Mouse (Mus musculus) urinary bladder, postnatal 4 days (tissue): ENCODE data around the gene Lmo7.

ENCODE experiments used
- DNase-seq, 2 experiments: peaks; one replicate each; pipeline ENCODE4 v3.0.0; 2021 to 2022; ENCODE audit warnings: low spot score in 2 of 2

Gene Lmo7

DNA sequence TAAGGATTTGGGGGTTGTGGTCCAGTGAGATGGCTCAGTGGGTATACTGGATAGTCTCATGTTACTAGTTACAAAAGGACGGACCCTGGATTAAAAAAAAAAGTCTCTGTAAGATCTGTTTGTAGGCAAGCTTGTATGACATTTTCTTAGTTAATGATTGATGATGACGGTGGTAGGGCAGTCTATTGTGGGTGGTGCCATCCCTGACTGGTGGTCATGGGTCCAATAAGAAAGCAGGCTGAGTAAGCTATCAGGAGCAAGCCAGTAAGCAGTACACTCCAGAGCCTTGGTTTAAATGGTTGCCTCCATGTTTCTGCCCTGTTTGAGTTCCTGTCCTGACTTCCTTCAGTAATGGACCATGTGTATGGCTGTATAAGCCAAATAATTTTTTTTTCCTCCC, 106.6 kb downstream of the Lmo7 start:
- no peak for DNase-seq

DNA sequence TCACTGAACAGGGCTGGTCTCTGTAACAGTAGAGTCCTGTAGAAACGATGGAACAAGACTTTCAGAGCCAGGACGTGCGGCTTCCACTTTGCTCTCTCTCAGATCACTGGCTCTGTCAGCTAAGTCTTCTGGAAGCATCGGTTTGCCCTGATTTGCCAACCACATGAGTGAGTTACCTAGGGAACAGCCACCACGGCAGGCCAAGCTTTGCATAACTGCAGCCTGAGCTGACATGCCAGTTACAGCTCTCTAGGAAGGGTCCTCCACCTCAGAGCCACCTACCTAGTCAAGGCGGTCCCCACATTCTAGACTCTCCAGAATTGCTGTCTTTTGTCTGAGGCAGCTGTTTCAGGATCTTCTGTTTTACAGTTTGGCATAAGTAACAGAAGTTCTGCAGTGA, 107.4 kb downstream of the Lmo7 start:
- no peak for DNase-seq

DNA sequence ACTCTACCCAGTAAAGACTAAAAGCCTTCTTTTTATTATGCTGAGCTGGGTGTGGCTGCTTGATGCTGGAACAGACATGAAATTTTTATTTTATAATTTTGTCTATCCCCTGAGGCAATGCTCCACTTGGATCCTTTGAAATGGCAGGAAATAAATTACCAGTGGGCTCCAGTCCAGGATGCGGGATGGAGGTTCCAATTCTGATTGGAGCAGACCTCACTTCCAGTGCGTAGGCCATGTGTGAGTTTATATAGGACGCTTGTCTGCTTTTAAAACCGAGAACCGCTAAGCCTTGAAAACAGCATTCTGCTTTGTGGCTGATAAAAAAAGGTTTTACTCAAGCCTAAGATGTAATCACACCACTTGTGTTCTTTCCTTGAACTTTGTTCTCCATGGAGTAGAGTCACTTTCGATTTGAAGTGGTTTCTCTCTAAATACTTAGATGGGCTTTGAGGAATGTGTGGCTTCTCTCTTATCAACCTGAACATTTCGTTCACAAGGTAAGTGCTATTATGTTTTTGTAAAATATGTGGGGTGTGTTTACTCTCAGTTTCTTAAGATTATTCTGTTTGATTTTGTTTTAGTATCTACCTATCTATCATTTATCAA, 108.6 kb downstream of the Lmo7 start:
- no peak for DNase-seq

- peak in 1 of 2 experiments; percentile 51 for DNase-seq
Measured at GRCm38 (mm10) chr14:101839771-101840731, 110.3 kb downstream of the Lmo7 start.

DNA sequence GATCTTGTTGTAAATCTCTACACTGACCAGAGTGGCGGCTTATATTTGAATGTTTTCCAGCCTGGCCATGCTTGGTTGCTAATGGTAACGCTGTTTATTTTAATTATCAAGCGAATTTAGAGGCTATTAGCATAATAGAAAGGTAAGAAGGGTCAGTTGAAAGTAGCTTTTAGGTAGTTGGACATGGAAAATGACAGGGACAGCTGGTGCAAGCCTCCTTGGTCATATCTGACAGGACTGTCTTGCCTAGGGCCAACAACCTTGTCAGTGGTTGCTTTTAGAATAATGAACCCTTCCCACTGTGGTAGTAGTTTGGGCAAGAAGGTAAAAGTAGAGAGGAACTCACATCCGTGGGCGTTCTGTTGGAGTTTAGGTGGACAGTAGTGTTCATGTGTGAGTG, 111.5 kb downstream of the Lmo7 start:
- no peak for DNase-seq

- DNase-seq = no peak
Measured at GRCm38 (mm10) chr14:101842521-101842920, 112.8 kb downstream of the Lmo7 start.

DNA sequence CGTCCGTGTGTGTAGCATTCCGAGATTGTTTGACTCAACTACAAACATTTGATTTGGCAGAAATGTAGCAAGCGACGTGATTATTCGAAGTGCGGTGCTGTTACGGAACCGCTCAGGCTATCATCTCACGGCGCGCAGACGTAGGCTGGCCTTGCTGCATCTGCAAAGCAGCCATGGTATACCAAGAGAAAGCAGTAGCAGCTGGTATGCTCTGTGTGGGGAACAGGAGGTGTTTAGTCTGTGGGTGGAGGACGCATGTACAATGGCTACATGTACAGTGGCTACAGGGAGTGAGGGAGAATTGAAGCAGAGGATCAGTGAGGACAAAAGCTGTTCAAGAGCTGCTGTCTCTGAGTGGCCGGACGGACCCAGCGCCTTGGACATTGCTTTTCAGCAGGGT, 113.7 kb downstream of the Lmo7 start:
- DNase-seq = no peak

DNA sequence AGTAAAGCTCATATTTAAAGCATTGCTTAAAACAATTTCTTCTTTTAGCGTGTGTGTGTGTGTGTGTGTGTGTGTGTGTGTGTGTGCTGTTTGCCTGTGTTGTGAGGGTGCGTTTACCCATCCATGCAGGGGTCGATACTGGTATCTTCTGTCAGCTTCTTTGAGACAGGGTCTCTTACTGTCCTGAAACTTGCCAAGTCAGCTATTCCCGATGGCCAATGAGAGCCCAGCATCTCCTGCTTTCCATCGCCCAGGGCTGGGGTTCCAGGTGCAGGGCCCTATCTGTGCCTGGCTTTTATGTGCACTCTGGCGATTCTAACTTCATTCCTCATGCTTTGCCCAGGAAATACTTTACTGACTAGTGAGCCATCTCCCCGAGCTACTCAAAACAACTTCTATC, 114.7 kb downstream of the Lmo7 start:
- no peak for DNase-seq

DNA sequence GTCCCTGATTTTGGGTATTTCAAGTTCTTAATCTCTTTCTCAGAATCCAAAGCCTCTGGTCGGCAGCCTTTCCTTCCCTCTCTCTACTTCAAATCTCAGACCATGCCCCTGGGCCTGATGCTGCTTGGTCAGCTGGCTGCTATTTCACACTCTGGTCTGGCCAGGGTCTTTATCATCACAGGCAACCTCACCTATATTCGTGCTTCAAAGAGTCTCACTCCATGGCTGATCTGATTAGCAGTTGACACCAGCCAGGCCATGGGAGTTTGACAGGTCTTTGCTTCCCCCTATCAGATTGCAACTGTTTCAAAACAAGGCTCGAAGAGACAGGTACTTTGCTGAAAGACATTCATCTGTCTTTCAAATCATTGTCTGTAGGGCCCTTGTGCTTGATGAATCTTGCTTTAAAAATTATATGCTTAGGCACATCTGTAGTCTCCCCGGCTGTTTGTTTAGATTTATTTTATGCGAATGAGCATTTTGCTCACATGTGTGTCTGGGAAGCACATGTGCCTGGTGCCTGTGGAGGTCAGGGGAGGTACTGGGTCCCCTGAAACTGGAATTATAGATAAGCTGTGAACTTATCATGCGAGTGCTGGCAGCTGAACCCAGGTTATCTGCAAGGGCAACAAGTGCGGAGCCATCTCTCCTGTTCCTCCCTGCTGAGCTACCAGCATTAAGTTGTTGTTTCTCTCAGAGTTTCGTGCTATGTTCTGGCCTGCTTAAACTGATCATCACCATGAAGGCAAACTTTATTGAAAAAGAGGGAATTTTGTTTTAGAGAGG, 116.5 kb downstream of the Lmo7 start:
- no peak for DNase-seq

DNA sequence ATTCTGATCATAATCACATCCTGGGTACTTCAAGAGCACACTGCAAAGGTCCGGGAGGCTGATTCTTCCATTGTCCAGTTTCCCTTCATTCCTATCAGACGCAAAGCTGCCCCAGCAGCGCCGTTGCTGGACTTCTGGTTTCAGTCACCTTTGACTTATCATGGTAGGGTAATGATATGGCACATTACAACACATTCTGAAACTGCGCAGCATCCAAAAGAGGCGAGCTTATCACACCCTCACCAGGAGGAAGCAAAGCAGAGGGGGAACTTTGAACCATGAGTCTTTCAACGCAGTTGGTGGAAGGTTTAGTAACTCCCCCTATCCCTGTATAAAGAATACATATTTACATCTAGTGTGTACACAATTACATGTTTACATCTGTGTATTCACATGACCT, 117.8 kb downstream of the Lmo7 start:
- no peak for DNase-seq

DNA sequence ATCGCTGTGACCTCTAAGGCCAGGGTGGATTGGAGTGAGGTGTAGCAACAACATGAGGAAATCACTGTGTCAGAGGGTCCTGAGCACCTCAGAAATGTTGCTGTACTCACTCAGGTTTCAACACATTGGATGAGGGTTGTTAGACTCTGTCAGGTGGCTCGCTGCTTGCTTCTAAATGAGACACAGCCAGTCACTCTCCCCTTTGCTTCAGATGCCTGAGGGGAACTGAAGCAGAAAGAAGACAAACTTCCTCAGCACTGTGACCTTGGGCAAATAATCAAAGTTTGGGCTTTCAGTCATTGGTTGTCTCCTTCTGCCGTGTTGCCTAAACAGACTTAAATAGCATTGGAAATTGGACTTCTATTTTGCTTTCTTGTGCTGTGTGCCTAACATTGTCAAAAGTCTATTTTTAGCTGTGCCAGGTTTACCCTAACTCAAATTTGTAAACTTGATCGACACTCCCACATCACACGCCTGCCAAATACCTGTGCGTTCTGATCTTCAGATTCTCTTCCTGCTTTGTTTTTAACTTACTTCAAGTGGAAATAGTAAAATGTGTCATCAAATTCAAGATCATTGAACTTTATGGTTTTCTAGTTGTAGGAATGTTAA, 122.9 kb downstream of the Lmo7 start:
- no peak for DNase-seq

DNA sequence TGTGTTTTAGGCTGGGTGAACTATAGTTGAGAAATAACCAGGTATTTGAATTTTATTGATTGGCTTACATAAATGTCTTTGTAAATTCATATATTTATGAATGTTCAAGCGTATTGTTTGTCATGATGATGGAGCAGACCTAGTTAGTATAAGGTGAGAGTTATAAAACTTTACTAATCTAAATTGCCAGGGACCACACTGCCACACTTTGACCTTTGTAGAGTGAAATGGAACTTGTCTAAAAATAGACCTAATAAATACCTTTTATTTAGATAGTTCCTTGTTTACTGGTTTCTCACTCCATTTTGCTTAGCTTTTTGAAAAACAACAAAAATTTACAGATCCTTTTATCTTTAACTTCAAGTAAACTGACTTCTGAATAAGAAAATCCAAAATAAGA, 123.5 kb downstream of the Lmo7 start:
- no peak for DNase-seq

DNA sequence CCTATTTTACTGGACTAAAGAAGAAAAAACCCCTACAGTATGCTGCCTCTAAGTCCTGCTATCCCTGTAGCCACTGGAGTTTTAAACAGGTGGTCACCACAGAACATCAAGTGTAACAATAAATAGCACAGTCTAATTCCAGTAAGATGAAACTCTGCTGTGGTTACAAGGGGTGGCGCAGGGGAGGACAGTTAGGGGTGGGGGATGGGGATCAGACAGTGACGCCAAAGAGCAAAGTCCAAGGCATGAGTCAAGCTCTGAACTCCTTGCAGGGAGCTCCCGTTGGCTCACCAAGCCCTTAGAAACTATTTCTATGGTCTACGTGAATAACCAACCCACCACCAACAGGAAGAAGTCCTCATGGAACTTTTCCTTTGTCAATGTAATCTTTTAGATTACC, 124.0 kb downstream of the Lmo7 start:
- no peak for DNase-seq

- DNase-seq = no peak
Measured at GRCm38 (mm10) chr14:101854226-101854625, 124.5 kb downstream of the Lmo7 start.

DNA sequence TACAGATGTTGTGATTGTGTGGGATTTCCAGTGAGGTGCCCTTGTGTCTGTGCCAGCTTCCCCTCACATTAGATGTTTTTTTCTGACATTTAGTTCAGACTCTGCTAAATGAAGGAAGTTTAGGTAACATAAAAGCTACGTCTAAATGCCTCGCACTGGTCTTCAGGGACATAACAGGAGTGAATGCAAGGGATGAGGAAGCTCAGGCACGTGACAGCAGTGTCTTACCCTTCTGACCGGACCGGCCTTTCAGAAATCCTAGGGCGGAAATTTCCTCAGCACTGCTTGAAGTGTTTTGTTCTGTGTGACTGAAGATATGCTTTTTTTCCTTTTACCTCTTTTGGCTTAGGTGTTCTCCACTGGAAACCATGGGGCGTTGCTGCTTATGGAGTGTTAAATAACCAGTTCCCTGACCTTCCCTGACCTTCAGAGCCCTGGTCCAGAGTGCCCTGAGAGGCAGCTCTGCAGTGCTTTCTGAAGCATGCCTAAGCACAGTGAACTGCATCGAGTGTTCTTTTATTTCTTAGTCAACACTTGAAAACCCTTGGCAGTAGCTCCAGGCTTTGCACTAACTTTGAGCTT, 129.6 kb downstream of the Lmo7 start:
- DNase-seq = no peak

- no peak for DNase-seq
Measured at GRCm38 (mm10) chr14:101862088-101862487, 132.3 kb downstream of the Lmo7 start.

GRCm38 (mm10) chr14:101867071-101867733, 137.4 kb downstream of the Lmo7 start:
- DNase-seq = no peak

DNA sequence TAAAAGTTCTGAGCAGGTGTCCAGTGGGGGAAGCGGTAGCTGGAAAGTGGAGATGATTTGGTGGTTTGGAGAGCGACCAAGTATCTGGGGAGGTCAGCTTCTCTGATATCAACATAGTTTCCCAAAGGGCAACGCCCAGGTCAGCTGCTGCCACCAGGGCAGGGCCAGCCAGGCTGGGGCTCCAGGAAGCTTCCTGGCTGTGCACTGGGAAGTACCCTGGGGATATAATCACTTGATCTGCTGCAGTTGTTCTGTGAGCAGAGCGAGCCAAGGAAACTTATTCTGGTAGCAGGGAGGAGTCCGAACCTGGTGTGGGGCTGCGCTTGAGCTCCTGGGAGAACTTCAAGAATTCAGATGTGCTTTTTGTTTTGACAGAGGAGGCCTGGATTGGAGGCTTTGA, 139.4 kb downstream of the Lmo7 start:
- DNase-seq = no peak

- DNase-seq = no peak
Measured at GRCm38 (mm10) chr14:101869661-101870060, 139.9 kb downstream of the Lmo7 start.

DNA sequence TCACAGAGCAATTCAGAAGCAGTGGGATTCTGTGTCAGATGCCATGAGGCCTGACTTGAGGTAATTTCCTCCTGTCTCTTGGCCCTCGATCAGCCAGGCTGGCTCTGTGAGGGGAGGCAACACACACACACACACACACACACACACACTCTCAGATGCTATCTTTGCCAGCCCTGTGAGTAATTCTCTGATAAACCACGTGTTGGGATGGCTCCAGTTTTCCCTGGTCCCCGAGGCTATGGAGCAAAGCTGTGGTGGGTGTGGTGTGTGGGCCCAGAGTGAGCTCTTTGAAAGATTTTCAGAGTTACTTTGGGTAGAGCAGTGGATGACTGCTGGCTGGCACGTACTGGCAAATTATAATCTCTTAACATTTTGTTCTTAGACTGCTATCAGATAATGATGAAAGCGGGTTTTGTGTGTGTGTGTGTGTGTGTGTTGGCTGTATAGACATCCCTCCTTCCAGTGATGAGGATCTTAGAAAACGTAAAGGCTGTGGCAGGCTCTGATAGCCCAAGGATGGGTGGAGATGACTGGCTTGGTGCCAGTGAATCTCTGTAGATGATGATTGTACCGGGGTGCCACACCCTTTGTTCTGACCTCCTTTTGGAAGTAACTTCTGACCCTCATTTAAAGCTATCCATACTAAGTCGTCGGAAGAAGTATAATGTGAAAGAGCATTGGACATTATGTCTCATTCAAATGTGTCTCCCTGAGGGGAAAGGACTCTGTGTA, 140.6 kb downstream of the Lmo7 start:
- DNase-seq = no peak
